Comparison of ENCODE assay signal across 8 mouse cellular contexts in the genomic region with DNA sequence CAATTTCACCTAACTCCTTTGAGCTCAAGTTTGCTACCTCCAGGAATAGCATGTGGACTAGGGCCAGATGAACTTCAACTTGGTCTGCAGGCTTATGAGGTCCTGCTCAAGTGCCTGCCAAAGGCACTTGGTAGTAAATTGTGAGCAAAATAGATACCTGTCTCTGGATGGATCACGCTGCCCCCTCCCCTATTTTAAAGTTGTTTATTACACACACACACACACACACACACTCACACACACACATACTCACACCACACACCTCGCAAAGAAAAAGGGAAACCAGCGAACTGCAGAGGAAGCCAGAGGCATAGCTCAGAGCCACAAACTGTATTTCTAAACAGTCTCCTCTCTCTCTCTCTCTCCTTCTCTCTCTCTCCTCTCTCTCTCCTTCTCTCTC. TPM values are rescaled to one million over a fixed set of nuclear protein-coding genes. Genes with fewer than 3 reads are reported as not detected.
DNase-seq lines count a peak whose midpoint lies in the region; ATAC-seq and TF ChIP-seq lines count a peak whose summit lies in the region.

No protein-coding gene starts in this region.

- intact Hi-C loops in left cerebral cortex, postnatal 36 days (cut with DNase I) = loop anchor here (5.0 to 10.0 kb wide), 8 partner anchors 296 to 1969 kb away; no protein-coding TSS in a partner anchor

- H3K79me3 ChIP-seq in C2C12 (ENCODE audit: low read depth) = peaks cover 22% of the 10 kb centered on the region

- no peaks in the 10 kb centered on the region for H3K9me3 ChIP-seq in forebrain, postnatal 0 days (ENCODE audit: low read length)
- no peaks in the 10 kb centered on the region for H3K9me3 ChIP-seq in kidney, postnatal 0 days (replicated peaks; ENCODE audit: low read length)
- H3K9me3 ChIP-seq in neural tube, embryonic 14.5 days (ENCODE audit: control insufficient read depth, low read length) = no peaks in the 10 kb centered on the region

- no peak for ATAC-seq in forebrain, postnatal 0 days
- no peak for ATAC-seq in kidney, postnatal 0 days (replicated peaks; ENCODE audit: low FRiP score, low read depth)
- ATAC-seq in neural tube, embryonic 14.5 days (ENCODE audit: low read depth) = no peak

- H3K4me3 ChIP-seq in C2C12 (ENCODE audit: insufficient read depth, poor library complexity, severe bottlenecking) = peak overlapping the region; percentile 63
- H3K4me3 ChIP-seq in forebrain, postnatal 0 days (ENCODE audit: low read depth, low read length) = peak overlapping the region; percentile 79
- H3K4me3 ChIP-seq in kidney, postnatal 0 days (replicated peaks; ENCODE audit: low read depth, low read length) = peak overlapping the region; percentile 68; the same call in 1 of the 2 replicates
- H3K4me3 ChIP-seq in neural tube, embryonic 14.5 days (ENCODE audit: low read depth, low read length) = peak overlapping the region; percentile 64

- H3K9ac ChIP-seq in forebrain, postnatal 0 days = peak overlapping the region; percentile 87
- H3K9ac ChIP-seq in kidney, postnatal 0 days (ENCODE audit: low read depth, low read length) = no peak overlapping the region
- H3K9ac ChIP-seq in neural tube, embryonic 14.5 days (replicated peaks; ENCODE audit: low read depth, low read length) = peak overlapping the region; percentile 84; the same call in 1 of the 2 replicates

- no peaks in the 10 kb centered on the region for H3K27me3 ChIP-seq in C2C12 (ENCODE audit: control insufficient read depth, insufficient read depth, insufficient read length)
- peaks cover 9% of the 10 kb centered on the region; the same call in 1 of the 2 replicates for H3K27me3 ChIP-seq in forebrain, postnatal 0 days (ENCODE audit: insufficient read depth, low read length)
- H3K27me3 ChIP-seq in kidney, postnatal 0 days (ENCODE audit: insufficient read depth, low read length) = no peaks in the 10 kb centered on the region
- peaks cover 10% of the 10 kb centered on the region for H3K27me3 ChIP-seq in neural tube, embryonic 14.5 days (ENCODE audit: control insufficient read depth, insufficient read depth, low read length)

- no peak overlapping the region for H3ac ChIP-seq in C2C12 (ENCODE audit: control insufficient read depth, insufficient read length, low read depth)

- peak overlapping the region; percentile 100 for H3K27ac ChIP-seq in forebrain, postnatal 0 days (ENCODE audit: low read depth, low read length)
- H3K27ac ChIP-seq in kidney, postnatal 0 days = 0 out of 2 replicates have a peak overlapping the region, but pooled peaks have one; percentile 99
- H3K27ac ChIP-seq in neural tube, embryonic 14.5 days (ENCODE audit: low read depth, low read length) = no peak overlapping the region

- H3K79me2 ChIP-seq in C2C12 (ENCODE audit: control insufficient read depth, insufficient read depth) = peaks cover 58% of the 10 kb centered on the region

- DNase-seq in cerebellum, adult 9-10 months = peak; percentile 69
- no peak for DNase-seq in cerebellum, adult 11 months
- peak; percentile 39 for DNase-seq in forebrain, postnatal 0 days
- DNase-seq in kidney, postnatal 0 days (ENCODE audit: low spot score) = no peak
- no peak for DNase-seq in left cerebral cortex, postnatal 36 days (ENCODE audit: low spot score in 2 of 2)
- no peak for DNase-seq in embryo, embryonic 10 days (ENCODE audit: low spot score)

- peaks cover 4% of the 10 kb centered on the region for H3K36me3 ChIP-seq in C2C12 (ENCODE audit: control insufficient read depth, insufficient read depth)
- no peaks in the 10 kb centered on the region for H3K36me3 ChIP-seq in forebrain, postnatal 0 days (ENCODE audit: insufficient read depth)
- no peaks in the 10 kb centered on the region for H3K36me3 ChIP-seq in kidney, postnatal 0 days (ENCODE audit: insufficient read depth, low read length)
- H3K36me3 ChIP-seq in neural tube, embryonic 14.5 days (ENCODE audit: control insufficient read depth, insufficient read depth, low read length) = no peaks in the 10 kb centered on the region

- H3K4me2 ChIP-seq in forebrain, postnatal 0 days (ENCODE audit: low read depth) = peak overlapping the region; percentile 87
- H3K4me2 ChIP-seq in kidney, postnatal 0 days (ENCODE audit: low read length) = peak overlapping the region; percentile 92
- H3K4me2 ChIP-seq in neural tube, embryonic 14.5 days (ENCODE audit: low read depth, low read length) = peak overlapping the region; percentile 91

- WGBS in forebrain, postnatal 0 days = 11% methylated on average over 3 of the region's 3 CpGs
- WGBS in kidney, postnatal 0 days = 14% methylated on average over 3 of the region's 3 CpGs
- 5% methylated on average over 3 of the region's 3 CpGs for WGBS in neural tube, embryonic 14.5 days

- TF ChIP-seq CTCF in C2C12 (IDR thresholded peaks at IDR 0.05; ENCODE audit: control insufficient read depth, insufficient read depth, insufficient read length) = no peak
- no peak for TF ChIP-seq CTCF in forebrain, postnatal 0 days (IDR thresholded peaks at IDR 0.05; ENCODE audit: low read depth)
- no peak for TF ChIP-seq CTCF in kidney, postnatal 0 days (IDR thresholded peaks at IDR 0.05; ENCODE audit: low read depth)

- 0 out of 2 replicates have a peak, but pooled peaks cover 2% of the 10 kb centered on the region for H3K4me1 ChIP-seq in forebrain, postnatal 0 days (ENCODE audit: insufficient read depth)
- H3K4me1 ChIP-seq in kidney, postnatal 0 days (replicated peaks; ENCODE audit: insufficient read depth, low read length) = peaks cover 19% of the 10 kb centered on the region
- peaks cover 24% of the 10 kb centered on the region for H3K4me1 ChIP-seq in neural tube, embryonic 14.5 days (ENCODE audit: control insufficient read depth, insufficient read depth, low read length)

TF ChIP-seq in C2C12, 6 proteins besides CTCF, POLR2A, EP300 and RAD21:
- no peak for TF ChIP-seq FOSL1 (IDR thresholded peaks at IDR 0.05; ENCODE audit: insufficient read depth, low read length, poor library complexity, severe bottlenecking)
- no peak for TF ChIP-seq MYOD1 (IDR thresholded peaks at IDR 0.05; ENCODE audit: control insufficient read depth, insufficient read length, low read depth)
- no peak for TF ChIP-seq USF1 (IDR thresholded peaks at IDR 0.05; ENCODE audit: low read depth)
- no peak for TF ChIP-seq CEBPB (IDR thresholded peaks at IDR 0.05; ENCODE audit: low read depth)
- TF ChIP-seq MAX (IDR thresholded peaks at IDR 0.05) = no peak
- no peak for TF ChIP-seq MYOG (IDR thresholded peaks at IDR 0.05; ENCODE audit: control insufficient read depth, extremely low read depth, insufficient read length)

RNA-seq across cellular contexts. Expression of gene Gm37419, which starts 2.1 kb away (rescaled TPM):
- not detected for polyA plus RNA-seq in C2C12 (2012; fragmentation: generic; extraction: Trizol)
- not detected in 2 replicates for total RNA-seq in forebrain, postnatal 0 days (2014; rRNA removed)
- not detected in 2 replicates for polyA plus RNA-seq in forebrain, postnatal 0 days (2015; fragmentation: Nextera tagmentation; extraction: Ambion mirVana)
- polyA plus RNA-seq in kidney, postnatal 0 days (2015; fragmentation: Nextera tagmentation; extraction: Ambion mirVana) = not detected in 2 replicates
- polyA plus RNA-seq in neural tube, embryonic 14.5 days (2014; fragmentation: Nextera tagmentation; extraction: Ambion mirVana) = not detected in 2 replicates
- total RNA-seq in left cerebral cortex, postnatal 36 days (2021) = not detected

RNA-seq across cellular contexts. Expression of gene Bcl6, which starts 2.5 kb away (rescaled TPM):
- polyA plus RNA-seq in C2C12 (2012; fragmentation: generic; extraction: Trizol) = 6.2 TPM
- total RNA-seq in forebrain, postnatal 0 days (2014; rRNA removed) = 7.5 and 9.2 TPM in 2 replicates
- polyA plus RNA-seq in forebrain, postnatal 0 days (2015; fragmentation: Nextera tagmentation; extraction: Ambion mirVana) = 0.69 and 0.92 TPM in 2 replicates
- polyA plus RNA-seq in kidney, postnatal 0 days (2015; fragmentation: Nextera tagmentation; extraction: Ambion mirVana) = 0.74 and 0.80 TPM in 2 replicates
- 0.50 and 0.72 TPM in 2 replicates for polyA plus RNA-seq in neural tube, embryonic 14.5 days (2014; fragmentation: Nextera tagmentation; extraction: Ambion mirVana)
- total RNA-seq in left cerebral cortex, postnatal 36 days (2021) = 10 to 100 TPM; 26.0 to 30.1 TPM

RNA-seq across cellular contexts. Expression of gene Rtp2, which starts 54.0 kb away (rescaled TPM):
- polyA plus RNA-seq in C2C12 (2012; fragmentation: generic; extraction: Trizol) = not detected
- total RNA-seq in forebrain, postnatal 0 days (2014; rRNA removed) = 0.38 and 0.62 TPM in 2 replicates
- polyA plus RNA-seq in forebrain, postnatal 0 days (2015; fragmentation: Nextera tagmentation; extraction: Ambion mirVana) = 0.24 and 0.36 TPM in 2 replicates
- not detected in 2 replicates for polyA plus RNA-seq in kidney, postnatal 0 days (2015; fragmentation: Nextera tagmentation; extraction: Ambion mirVana)
- polyA plus RNA-seq in neural tube, embryonic 14.5 days (2014; fragmentation: Nextera tagmentation; extraction: Ambion mirVana) = not detected in 2 replicates
- not detected for total RNA-seq in left cerebral cortex, postnatal 36 days (2021)

Comparison
In these comparisons a context has a peak if more than half of its experiments do, and no peak if none do; other contexts are left out.
1. DNase-seq: peak in cerebellum, adult 9-10 months (single experiment) and forebrain, postnatal 0 days (single experiment); none in cerebellum, adult 11 months (single experiment), kidney, postnatal 0 days (single experiment), left cerebral cortex, postnatal 36 days (0 of 2) and embryo, embryonic 10 days (single experiment).
2. Peak in every context shown above with its lines, with median percentiles within 50 percentile points of each other: H3K4me3 ChIP-seq and H3K4me2 ChIP-seq.